Mouse (Mus musculus) lung, adult 2 months (tissue): Measurements from ENCODE around the gene Nccrp1. TPM values are rescaled to one million over a fixed set of nuclear protein-coding genes. Genes with fewer than 3 reads are reported as not detected.
"Not testable (repeated sequence)": the region's sequence is repeated elsewhere in the genome, so short reads cannot be mapped to it uniquely, and the experiment has no call there.

Experiments
- DNase-seq: peaks from one replicate; pipeline ENCODE4 v3.0.0; 2022
- H3K4me1 ChIP-seq: fragments of 200-500 bp; 2 replicates; pipeline ENCODE4 v1.6.1; 2011; ENCODE audit warnings: low read length; ENCODE audit not compliant: control insufficient read depth, insufficient read depth
- H3K4me3 ChIP-seq: fragments of 200-500 bp; replicated peaks from 2 replicates; pipeline ENCODE3; 2011; ENCODE audit warnings: low read depth, mild to moderate bottlenecking, control low read depth, low read length; ENCODE audit errors: extremely low read depth
- CTCF ChIP-seq: fragments of 200-500 bp; IDR thresholded peaks from 2 replicates; pipeline ENCODE4 v1.5.1; 2011; ENCODE audit warnings: mild to moderate bottlenecking, low read length, control low read depth; ENCODE audit not compliant: insufficient read depth
- POLR2A ChIP-seq: fragments of 200-500 bp; IDR thresholded peaks from 2 replicates; pipeline ENCODE4 v1.6.1; 2011; ENCODE audit warnings: low read depth, mild to moderate bottlenecking, control low read depth, low read length, borderline replicate concordance; ENCODE audit errors: extremely low read depth
- WGBS: fragments of 180-500 bp; shearing (Covaris S2); methylation state at CpG from one replicate; pipeline ENCODE4 v1.1.7; 2018; 5-methylcytosine and 5-hydroxymethylcytosine counted together
- polyA plus RNA-seq: library from polyadenylated mRNA; depleted of rRNA; stranded (reverse); fragments of >200 nt; gene quantifications from 2 replicates; pipeline ENCODE4 v1.2.3, GENCODE M21; 2012

Gene Nccrp1
- polyA plus RNA-seq, 1 experiment = 27.0 TPM

DNA sequence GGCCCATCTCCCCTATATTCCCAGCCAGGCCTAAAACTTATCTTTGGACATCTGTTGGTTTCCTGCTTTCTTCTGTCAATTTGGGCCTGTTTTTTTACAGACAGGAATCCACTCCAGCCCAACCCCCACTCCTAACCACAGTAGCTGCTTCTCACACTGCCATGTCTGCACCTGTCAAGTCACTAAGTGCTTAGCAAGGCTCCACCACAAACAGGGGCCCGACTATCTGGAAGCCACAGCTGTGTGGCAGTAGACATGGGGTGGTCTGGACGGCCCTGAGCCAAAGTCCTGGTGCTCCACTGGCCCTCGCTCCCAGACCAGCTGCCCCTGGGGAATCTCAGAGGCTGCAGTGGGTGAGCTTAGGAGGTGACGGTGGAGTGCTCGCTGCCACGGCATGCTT is 10.7 kb upstream of the Nccrp1 start:
- Histone ChIP-seq H3K4me3 (no peak overlapping the region), H3K4me1 (peaks cover 5% of the 10 kb centered on the region)
- WGBS = 59% methylated on average over 6 of the region's 6 CpGs
- TF ChIP-seq POLR2A = no peak
- no peak for DNase-seq

DNA sequence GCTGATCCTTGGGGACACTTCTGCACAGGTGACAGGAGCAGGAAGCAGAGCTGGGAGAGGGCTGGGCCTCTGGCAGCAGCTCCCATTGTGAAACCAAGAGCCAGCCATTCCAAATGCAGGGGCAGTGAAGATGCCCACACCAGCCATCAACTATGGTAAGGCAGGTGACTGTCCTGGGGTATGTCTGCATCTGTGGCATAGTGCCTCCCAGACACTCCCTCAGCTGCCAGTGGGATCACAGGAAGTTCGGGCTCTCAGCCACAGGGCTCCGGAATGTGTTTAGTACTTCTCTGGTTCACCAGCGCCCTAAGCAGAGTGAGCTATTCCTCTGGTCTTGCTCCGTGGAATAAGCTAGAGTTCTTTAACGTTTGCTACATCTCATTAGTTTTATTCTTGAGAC is 10.0 kb upstream of the Nccrp1 start:
- no peak for DNase-seq
- TF ChIP-seq POLR2A (no peak), CTCF (no peak)
- H3K4me3 ChIP-seq = no peak overlapping the region
- H3K4me1 ChIP-seq = peaks cover 5% of the 10 kb centered on the region
- 42% methylated on average over 5 of the region's 5 CpGs for whole genome bisulfite sequencing

- WGBS = 16% methylated on average over 5 of the region's 5 CpGs
- Histone ChIP-seq H3K4me1 (peaks cover 5% of the 10 kb centered on the region), H3K4me3 (no peak overlapping the region)
- TF ChIP-seq CTCF (no peak), POLR2A (no peak)
- no peak for DNase-seq
These were observed 9.0 kb upstream of the Nccrp1 start for GRCm38 (mm10) chr7:28555939-28556535.

DNA sequence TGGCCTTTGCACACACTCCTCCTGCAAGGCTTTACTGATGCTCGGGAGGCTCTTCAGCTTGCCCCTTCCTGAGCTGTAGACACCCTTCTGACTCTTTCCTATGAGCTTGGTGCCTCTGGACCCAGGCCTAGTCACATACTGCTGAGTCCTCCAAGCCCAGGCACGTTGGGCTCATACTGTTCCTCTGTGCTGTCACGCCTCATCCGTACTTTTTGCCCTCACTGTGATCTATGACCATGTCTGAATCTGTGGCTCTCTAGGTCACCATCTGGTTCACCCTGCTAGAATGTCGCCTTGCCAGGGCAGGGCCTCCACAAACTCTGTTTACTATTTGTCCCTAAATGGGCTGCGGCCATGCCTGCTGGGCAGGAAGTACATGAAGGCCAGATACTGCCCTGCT is 6.0 kb upstream of the Nccrp1 start:
- no peaks in the 10 kb centered on the region for H3K4me1 ChIP-seq
- WGBS = 78% methylated on average over 6 of the region's 6 CpGs
- no peak for DNase-seq
- no peak overlapping the region for H3K4me3 ChIP-seq
- TF ChIP-seq POLR2A = no peak
- TF ChIP-seq CTCF = no peak

GRCm38 (mm10) chr7:28547628-28548027 is 574 bp upstream of the Nccrp1 start:
- Histone ChIP-seq H3K4me3 (no peak overlapping the region), H3K4me1 (no peaks in the 10 kb centered on the region)
- no peak for TF ChIP-seq POLR2A
- TF ChIP-seq CTCF = no peak
- DNase-seq = no peak
- 57% methylated on average over 7 of the region's 7 CpGs for WGBS

GRCm38 (mm10) chr7:28546649-28547048 is 405 bp downstream of the Nccrp1 start:
- no peak for DNase-seq
- Histone ChIP-seq H3K4me1 (no peaks in the 10 kb centered on the region), H3K4me3 (no peak overlapping the region)
- 2% methylated on average over 22 of the region's 22 CpGs for WGBS
- TF ChIP-seq POLR2A (no peak), CTCF (no peak)

DNA sequence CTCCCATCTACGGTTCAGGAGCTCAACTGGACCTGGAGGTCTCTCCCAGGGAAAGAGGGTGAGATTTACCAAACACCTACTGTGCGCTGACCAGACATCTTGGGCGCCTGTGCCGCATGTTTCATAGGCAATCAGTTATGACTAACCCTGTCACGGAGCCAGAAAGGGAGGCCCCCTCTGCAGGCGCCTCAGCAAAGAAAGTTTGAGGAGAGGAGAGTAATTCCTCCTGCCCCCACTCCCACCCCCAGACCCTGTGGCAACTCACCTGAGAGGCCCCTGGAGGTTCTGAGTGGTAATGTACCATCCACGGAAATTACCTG is 1.2 kb downstream of the Nccrp1 start:
- WGBS = 49% methylated on average over 7 of the region's 7 CpGs
- no peak for DNase-seq
- TF ChIP-seq CTCF (no peak), POLR2A (no peak)
- H3K4me3 ChIP-seq = no peak overlapping the region
- no peaks in the 10 kb centered on the region for H3K4me1 ChIP-seq

DNA sequence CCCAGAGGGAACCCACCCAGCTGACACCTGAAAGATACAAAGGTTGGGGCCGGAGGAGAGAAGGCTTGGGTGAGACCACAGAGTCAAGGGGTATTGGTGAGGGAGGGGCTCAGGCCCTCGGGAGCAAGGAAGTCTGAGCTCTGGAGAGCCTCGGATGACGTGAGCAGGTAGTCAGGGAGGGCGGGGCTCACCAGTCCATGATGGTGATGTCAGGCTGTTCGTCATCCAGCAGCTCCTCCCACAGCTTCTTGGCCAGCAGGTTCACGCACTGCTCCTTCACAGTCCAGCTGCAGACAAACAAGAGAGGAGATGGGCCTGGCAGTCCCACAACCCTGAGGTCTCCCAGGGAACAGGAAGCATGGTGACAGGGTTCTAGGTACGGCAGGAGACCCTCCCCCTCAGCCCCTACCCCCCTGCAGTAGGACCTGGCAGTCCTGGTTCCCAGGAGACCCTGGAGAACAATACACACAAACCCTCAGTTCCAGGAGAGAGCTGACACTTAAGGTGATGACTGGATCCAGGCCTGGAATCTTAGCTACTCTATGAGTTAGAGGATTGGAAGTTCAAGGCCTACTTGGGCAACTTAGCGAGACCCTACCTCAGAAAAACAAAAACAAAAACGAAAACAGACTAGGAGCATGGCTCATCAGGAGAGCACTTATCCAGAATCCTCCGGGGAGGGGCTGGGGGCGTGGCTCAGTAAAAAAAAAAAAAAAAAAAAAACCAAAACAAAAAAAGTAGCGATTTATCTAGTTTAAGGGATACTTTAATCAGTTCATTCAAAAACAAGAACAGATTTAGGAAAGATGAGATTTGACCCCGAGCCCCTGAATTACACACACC is 1.8 kb downstream of the Nccrp1 start:
- H3K4me3 ChIP-seq = no peak overlapping the region
- H3K4me1 ChIP-seq = no peaks in the 10 kb centered on the region
- 31% methylated on average over 14 of the region's 14 CpGs for WGBS
- DNase-seq = no peak
- TF ChIP-seq POLR2A = no peak
- TF ChIP-seq CTCF = no peak

- Histone ChIP-seq H3K4me3 (no peak overlapping the region), H3K4me1 (no peaks in the 10 kb centered on the region)
- DNase-seq = no peak
- WGBS = 11% methylated on average over 26 of the region's 27 CpGs
- TF ChIP-seq CTCF = no peak
- TF ChIP-seq POLR2A = no peak
These were observed 2.9 kb downstream of the Nccrp1 start for GRCm38 (mm10) chr7:28544051-28544601.

GRCm38 (mm10) chr7:28540526-28540925 is 6.5 kb downstream of the Nccrp1 start, which contains the start of gene Sycn:
TSS of gene Sycn (plus strand) at chr7:28540885.
- WGBS = 51% methylated on average over 4 of the region's 4 CpGs
- no peak for DNase-seq
- TF ChIP-seq POLR2A = no peak
- no peak for TF ChIP-seq CTCF
- no peak within 1 kb of the TSS for H3K4me3 ChIP-seq
- H3K4me1 ChIP-seq = no peaks in the 10 kb centered on the region

- H3K4me3 ChIP-seq, H3K4me1 ChIP-seq, DNase-seq: not testable (repeated sequence)
- 84% methylated on average over 6 of the region's 6 CpGs for WGBS
These were observed 8.2 kb downstream of the Nccrp1 start for GRCm38 (mm10) chr7:28538886-28539285.
